Mouse (Mus musculus) C2C12 (cell line): ENCODE data around the gene Slc12a4.

Source experiments
- CEBPB ChIP-seq: IDR thresholded peaks from one replicate; pipeline ENCODE4 v1.6.1; 2011; ENCODE audit warnings: low read depth, mild to moderate bottlenecking, control low read depth, moderate library complexity
- CTCF ChIP-seq: IDR thresholded peaks from one replicate; pipeline ENCODE4 v1.5.1; 2011; ENCODE audit not compliant: control insufficient read depth, insufficient read depth, insufficient read length
- FOSL1 ChIP-seq: IDR thresholded peaks from one replicate; pipeline ENCODE4 v1.8.0; 2011; ENCODE audit warnings: mild to moderate bottlenecking, low read length; ENCODE audit not compliant: poor library complexity, insufficient read depth, severe bottlenecking
- USF1 ChIP-seq: IDR thresholded peaks from one replicate; pipeline ENCODE4 v1.6.1; 2011; ENCODE audit warnings: low read depth, mild to moderate bottlenecking, control low read depth, moderate library complexity

- TF ChIP-seq CTCF (no peak), USF1 (no peak), CEBPB (no peak), FOSL1 (no peak)
These were observed 40.0 kb upstream of the Slc12a4 start, which contains the start of gene Dpep2nb for GRCm38 (mm10) chr8:106005875-106006274.
